Mouse (Mus musculus): ENCODE results near the gene Alg11. TPM values are rescaled to one million over a fixed set of nuclear protein-coding genes. Genes with fewer than 3 reads are reported as not detected.

The Alg11 gene
- 8.2 TPM for polyA plus RNA-seq (2017; shearing (Covaris generic))

GRCm38 (mm10) chr8:22060446-22060889 lies at the start of gene Alg11:
Gene Alg11 (plus strand): TSS chr8:22060721.

GRCm38 (mm10) chr8:22059821-22060445 lies 588 bp upstream of the Alg11 start, which contains the start of gene Atp7b:
Gene Atp7b (minus strand): TSS chr8:22060305.

Other genes with a start within 250 kb of the Alg11 start
- not detected for gene Defb50, start 237.2 kb upstream of the Alg11 start, polyA plus RNA-seq (2017; shearing (Covaris generic))
- gene Defb2, start 220.8 kb upstream of the Alg11 start, polyA plus RNA-seq (2017; shearing (Covaris generic)), result not detected
- not detected for gene Defb10, start 201.8 kb upstream of the Alg11 start, polyA plus RNA-seq (2017; shearing (Covaris generic))
- gene Defb9, start 175.3 kb upstream of the Alg11 start, polyA plus RNA-seq (2017; shearing (Covaris generic)), result not detected
- not detected for gene Defb11, start 154.3 kb upstream of the Alg11 start, polyA plus RNA-seq (2017; shearing (Covaris generic))
- not detected for gene Defb15, start 128.0 kb upstream of the Alg11 start, polyA plus RNA-seq (2017; shearing (Covaris generic))
- not detected for gene Defb35, start 122.4 kb upstream of the Alg11 start, polyA plus RNA-seq (2017; shearing (Covaris generic))
- not detected for gene Defb13, start 114.0 kb upstream of the Alg11 start, polyA plus RNA-seq (2017; shearing (Covaris generic))
- not detected for gene Fam90a1a, start 102.0 kb upstream of the Alg11 start, polyA plus RNA-seq (2017; shearing (Covaris generic))
- not detected for gene Ccdc70, start 90.9 kb upstream of the Alg11 start, polyA plus RNA-seq (2017; shearing (Covaris generic))
- gene Atp7b, start 416 bp upstream of the Alg11 start, polyA plus RNA-seq (2017; shearing (Covaris generic)), result 0.12 TPM
- not detected for gene Nek5, start 64.3 kb downstream of the Alg11 start, polyA plus RNA-seq (2017; shearing (Covaris generic))
- 5.5 TPM for gene Nek3, start 105.7 kb downstream of the Alg11 start, polyA plus RNA-seq (2017; shearing (Covaris generic))
- 0.92 TPM for gene Ckap2, start 125.1 kb downstream of the Alg11 start, polyA plus RNA-seq (2017; shearing (Covaris generic))
- 38.8 TPM for gene Vps36, start 132.1 kb downstream of the Alg11 start, polyA plus RNA-seq (2017; shearing (Covaris generic))
- 0.57 TPM for gene Thsd1, start 166.6 kb downstream of the Alg11 start, polyA plus RNA-seq (2017; shearing (Covaris generic))
- gene Tpte, start 222.7 kb downstream of the Alg11 start, polyA plus RNA-seq (2017; shearing (Covaris generic)), result not detected